Mouse (Mus musculus): ENCODE measurements at regions not wholly inside any gene's neighbourhood (a gene's known extent, or its start where the extent isn't known, plus 50 kb on each side); places are given as distances from the start of the nearest gene placed in this dataset.

DNA sequence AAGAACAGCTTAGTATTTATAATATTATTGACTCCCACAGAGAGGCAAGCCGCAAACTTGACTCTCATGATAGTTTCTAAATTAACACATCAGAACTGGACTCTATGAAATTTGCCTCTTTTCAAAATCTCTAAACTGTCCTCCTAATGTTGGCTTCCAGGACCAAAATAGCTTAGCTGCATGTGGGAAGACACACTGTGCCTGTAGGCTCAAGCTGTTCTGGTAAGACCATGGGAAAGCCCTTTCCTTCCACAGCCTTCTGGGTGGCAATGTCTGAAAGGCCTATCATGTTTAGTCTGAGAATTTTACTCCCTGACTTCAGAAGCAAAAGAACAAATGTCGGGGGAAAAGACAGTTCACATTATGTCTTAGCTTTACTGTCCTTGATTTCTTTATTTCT lies 203.1 kb upstream of the Slc8a1 start:
- DNase-seq (ENCODE audit: low spot score in 2 of 2), result peak in 1 of 2 experiments; percentile 19

DNA sequence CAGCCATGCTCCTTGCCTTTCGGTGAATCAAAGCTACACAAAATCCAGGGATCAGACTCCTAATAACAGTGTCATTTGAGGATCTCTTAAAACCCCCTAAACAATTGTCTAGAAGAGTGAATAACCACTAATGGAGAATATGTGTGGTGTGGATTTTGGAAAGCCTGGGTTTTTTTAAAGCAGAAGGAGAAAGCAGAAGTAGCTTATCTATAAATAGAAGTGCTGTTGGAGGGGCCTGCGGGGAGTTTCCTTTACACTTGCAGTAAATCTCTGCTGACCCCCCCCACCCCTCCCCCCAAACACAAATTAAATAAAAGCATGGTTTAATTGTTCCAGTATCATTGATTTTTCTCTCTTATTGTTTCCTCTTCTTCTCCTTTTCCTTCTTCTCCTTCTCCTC lies 192.6 kb upstream of the Slc8a1 start:
- DNase-seq (ENCODE audit: low spot score in 2 of 2), result no peak

DNA sequence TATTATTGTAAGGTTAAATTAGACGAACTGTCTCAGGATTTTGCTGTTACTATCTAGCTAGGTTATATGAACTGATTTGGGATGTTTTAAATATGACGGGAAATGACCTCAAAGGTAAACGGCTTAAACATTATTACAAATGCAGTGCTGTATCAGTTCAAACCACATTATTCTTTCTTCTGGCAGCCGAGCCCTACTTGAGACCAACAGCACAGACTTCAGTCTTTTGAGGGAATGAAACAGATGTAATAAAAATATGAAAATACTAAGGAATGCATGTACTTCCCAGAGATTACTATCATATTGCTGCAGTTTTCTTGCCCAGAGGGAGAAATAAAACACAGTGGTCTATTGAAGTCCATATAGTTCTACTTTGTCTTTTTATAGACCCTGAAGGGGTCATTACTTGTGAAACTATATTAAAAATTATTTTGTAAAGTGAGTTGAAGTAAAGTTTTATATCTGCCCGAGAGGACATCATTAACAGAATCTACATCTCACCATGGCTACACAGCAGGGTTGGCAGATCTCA lies 168.4 kb upstream of the Slc8a1 start:
- DNase-seq (ENCODE audit: low spot score in 2 of 2), result no peak

DNA sequence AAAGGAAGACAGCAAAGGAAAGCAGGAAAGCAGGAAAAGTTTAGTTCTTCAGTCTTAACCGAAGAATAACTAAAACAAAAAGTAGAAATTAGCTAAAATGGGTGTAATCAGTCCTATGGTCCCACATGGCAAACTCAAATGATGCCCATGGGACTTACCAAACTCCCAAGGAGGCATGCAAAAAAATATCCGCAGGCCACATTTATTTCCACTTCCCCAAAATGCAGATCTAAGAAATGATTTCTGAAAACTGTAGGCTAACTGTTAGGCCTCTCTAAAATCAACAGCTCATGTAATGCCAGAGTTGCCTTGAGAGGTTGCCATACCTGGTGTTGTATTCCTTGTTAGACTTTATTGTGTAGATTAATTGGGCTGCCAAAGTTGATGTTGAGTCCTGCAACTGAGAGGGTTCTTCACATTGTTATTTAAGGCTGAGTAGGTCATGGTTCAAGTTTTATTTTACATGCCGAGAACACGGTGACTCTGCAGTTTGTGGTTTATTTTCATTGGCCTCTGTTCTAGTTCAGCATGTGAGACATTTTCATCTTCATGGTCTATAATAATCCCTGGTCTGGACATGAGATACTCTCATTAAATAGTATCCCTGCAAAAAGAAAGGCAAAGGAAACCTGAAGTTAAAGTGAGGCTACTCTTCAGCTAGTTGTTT lies 164.0 kb upstream of the Slc8a1 start:
- no peak for DNase-seq (ENCODE audit: low spot score in 2 of 2)

DNA sequence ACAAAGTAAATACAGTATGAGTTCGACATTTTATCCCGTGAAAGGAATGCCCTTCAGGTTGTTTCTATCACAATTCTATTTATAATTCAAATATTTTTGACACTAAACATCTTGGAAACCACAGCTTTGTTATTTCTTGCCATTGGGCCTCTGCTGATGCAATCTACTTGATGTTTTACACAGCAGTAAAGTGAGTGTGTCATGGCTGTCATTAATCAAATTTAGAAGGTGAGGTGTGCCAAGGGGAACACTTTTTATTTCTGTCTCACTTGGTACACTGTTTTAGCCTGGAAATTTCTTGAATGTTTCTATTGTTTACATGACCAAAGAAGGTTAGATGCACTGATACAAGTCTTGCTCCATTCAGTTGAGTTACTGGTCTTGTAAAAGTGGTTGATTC lies 160.8 kb upstream of the Slc8a1 start:
- no peak for DNase-seq (ENCODE audit: low spot score in 2 of 2)

DNA sequence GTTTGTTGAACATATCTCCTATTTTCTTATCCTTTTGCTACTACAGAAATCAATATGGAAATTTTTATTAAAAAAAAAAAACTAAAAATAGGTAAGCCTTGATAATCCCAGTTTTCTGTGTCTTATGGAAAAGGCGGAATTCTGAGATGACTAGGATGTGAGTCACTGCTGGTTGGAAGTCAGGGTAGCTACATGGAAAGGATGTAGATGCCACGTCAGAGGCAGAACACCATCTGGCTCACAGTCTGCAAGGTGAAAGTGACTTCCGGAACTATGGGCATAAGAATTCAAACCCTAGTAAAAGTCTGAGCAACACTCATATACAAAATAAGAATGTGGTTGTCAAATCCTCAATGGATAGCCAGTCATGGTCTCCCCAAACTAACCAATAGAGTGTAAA lies 140.0 kb upstream of the Slc8a1 start:
- no peak for DNase-seq (ENCODE audit: low spot score in 2 of 2)

DNA sequence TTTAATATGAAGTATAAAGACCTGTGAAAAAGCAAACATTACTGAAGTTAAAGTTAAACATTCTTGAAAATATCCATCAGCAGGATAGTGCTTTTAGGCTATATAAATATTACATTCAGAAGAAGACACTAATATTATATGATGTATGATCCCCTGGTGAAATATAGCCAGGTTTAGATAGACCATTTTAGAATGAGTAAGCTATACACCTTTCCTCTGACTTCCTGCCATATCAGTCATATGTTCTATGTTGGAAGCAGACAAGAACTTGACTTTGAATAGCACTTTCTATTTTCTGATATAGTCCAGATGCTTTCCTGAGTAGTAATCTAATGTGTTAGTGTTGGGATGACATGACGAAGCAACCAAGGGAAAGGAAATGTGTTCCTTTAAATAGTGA lies 128.5 kb upstream of the Slc8a1 start:
- no peak for DNase-seq (ENCODE audit: low spot score in 2 of 2)

DNA sequence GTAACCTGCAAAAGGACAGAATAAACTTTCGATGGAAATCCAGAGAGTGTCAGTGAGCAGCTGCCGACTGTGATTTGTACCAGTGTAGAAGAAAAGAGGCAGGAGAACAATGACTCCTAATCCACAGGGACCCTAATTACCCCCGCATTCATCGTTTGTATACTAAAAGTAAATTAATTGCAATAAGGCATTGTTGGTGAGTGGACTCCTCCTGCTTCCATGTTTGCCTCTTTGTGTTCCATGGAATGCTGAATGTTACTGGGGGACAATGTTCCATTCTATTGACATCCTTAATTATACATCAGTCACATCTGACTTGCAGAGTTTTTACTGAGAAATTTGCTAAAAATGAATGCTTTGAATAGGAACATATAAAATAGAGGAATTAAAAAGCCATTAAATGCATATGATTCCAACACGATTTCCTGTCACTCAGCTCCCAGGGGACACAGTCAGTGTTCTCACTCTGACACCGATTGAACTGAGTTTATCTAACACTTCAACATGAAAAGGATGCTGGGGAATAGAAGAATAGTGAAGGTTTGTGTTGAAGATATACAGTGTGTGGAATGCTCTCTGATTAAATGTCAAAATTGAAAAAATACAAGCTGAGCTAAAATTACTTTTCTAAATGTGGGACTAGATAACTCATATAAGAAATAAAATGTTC lies 111.3 kb upstream of the Slc8a1 start:
- no peak for DNase-seq (ENCODE audit: low spot score in 2 of 2)

DNA sequence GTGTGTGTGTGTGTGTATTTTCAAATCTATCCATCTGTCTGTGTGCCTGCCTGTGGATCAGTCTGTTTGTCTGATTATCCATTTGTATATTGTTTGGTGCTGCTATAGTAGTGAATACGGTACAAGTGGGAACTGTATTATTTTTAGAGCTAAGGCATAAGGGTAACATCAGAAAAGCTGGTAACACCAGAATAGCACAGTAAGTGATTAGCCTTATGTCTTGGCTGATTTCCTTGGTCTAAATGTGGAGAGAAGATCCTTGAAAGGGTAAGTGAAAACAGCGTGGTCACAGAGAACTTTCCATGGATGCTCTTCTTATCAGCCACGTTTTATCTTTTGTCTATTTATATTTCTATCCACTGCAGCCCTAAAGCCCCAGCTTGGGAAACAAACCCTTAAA lies 105.6 kb upstream of the Slc8a1 start:
- no peak for DNase-seq (ENCODE audit: low spot score in 2 of 2)

DNA sequence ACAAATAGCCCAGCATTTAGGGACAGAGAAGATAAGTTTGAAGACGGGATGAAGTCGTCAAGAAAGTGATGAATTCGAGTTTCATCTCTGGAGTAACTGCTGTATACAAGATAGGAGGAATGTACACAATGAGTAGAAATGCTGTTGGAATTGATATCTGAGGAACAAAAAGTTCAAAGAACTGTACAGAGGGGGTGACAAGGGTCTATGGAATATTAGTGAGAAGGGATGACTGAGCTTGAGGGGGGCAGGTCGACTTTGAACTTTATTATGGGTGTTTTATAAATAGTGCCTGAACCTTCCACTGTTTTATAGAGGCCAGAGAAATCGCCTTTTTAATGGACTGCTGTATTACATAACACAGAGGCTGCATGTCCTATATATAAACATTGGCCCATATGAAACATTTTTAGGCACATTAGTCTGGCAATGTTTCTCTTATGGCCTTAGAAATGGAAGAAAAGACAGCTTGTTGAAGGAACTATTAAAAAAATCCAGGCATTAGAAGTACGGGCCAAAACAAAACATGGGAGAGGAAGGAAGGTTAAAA lies 59.7 kb upstream of the Slc8a1 start:
- DNase-seq (ENCODE audit: low spot score in 2 of 2), result no peak

DNA sequence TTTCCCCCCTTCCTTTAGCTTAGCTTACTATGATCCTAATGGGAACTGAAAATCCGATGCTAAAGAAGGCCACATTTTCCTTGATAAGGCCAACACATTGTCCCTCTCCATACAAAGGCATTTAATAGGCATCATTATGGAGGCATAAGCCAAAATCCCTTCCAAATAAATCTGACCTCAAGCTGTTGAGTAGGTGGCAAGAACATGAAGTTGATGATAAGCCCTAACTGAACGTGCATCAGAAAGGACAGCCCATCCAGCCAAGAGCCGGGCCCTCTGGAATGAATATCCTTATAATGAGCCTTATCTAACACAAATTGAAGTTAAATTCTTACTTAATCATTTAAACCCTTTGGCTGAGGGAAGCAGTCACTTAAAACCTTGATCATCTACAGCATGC lies 50.6 kb upstream of the Slc8a1 start:
- DNase-seq (ENCODE audit: low spot score in 2 of 2), result no peak
